Mouse (Mus musculus): ENCODE data around the gene Msx3.

Gene Msx3

DNA sequence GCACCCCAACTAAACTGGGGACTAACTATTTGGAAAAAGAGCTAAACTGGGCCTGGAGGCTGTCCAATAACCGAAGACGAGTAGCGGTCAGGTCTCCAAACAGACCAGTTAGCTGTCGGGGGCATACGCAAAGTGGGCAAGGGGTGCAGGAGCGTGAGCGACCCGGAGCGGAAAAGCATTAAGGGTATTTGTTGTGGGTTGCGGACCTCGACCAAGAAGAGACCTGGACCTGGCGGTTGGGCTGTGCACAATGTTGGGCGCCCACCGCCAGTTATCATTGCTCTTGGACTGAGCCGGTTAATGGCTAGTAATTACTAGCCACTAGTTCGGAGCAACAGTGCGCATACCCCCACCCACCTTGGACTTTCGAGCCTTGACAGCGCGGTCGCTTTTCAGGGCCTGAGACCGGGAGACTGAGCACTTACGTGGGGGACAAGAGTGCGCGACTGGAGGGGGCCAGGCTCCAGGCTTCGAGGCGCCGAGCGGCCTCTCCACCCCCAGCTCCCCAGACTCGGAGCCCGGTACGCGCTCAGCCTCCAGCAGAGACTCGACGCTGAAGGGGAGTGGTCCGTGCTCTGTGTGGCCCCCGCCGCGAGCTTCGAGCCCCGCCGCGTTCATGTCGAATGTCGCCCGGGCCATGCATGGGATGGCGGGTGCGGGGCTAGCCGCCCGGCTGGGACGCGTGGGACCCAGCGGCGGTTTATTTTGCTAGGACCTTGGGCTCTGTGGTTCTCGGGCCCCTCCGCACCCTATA lies at the start of gene Msx3:
Gene Msx3 (minus strand): TSS at position 729 of the 754 bp plus-strand sequence.
- no peak for DNase-seq (ENCODE audit: low read depth, low spot score)

DNA sequence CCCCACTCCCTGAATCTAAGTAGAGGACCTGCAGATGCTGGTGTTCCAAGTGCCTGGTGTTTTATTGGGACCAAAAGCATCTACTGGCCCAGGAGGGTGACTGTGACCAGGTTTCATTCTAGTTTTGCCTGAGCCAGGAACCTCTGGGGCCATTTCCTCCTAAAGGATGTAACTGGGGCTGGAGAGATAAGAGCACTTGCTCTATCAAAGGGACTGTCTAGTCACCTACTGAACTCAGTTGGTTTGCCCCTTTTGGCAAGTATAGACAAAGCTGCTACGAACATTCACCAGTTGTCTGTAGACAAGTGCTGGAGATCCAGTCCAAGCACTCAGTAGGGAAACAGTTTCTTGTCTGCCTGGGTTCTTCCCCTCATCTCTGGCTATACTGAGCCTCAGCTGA lies 49.6 kb upstream of the Msx3 start:
- no peak for DNase-seq (ENCODE audit: low read depth, low spot score)

- no peak for DNase-seq (ENCODE audit: low read depth, low spot score)
Observed at GRCm38 (mm10) chr7:140096055-140096454, 47.2 kb upstream of the Msx3 start.

GRCm38 (mm10) chr7:140095556-140095955 lies 46.7 kb upstream of the Msx3 start:
- no peak for DNase-seq (ENCODE audit: low read depth, low spot score)

- DNase-seq (ENCODE audit: low read depth, low spot score) = no peak
Observed at GRCm38 (mm10) chr7:140094954-140095353, 46.1 kb upstream of the Msx3 start.

DNA sequence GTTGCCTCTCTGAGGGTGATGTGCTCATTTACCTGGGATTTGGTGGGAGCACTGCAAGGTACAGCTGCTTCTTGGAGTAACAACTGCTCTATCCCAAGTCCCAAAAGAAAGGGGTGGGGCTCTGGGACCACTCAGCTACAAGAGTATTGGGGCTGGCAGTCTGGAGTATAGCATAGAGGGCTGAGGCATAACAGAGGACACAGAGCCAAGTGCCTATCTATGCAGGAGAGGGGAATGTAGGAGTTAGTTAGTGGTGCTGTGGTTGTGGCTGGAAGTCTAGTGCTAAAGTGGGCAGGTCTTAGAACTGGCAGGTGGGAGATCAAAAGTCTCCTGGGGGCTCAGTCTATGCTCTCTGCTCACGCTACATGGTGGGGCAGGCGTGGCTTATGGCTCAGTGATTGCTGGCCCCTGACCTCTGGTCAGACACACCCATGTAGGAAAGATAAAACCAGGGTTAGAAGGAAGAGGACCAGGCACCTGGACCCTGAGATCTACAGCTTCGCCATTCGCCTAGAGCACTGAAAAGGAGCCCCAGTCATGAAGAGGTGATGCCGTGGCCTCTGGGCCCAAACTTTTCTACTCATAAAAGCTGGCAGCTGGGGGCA lies 44.1 kb upstream of the Msx3 start, which contains the start of gene Prap1:
Gene Prap1 (plus strand): TSS at position 472 of the 605 bp plus-strand sequence.
- no peak for DNase-seq (ENCODE audit: low read depth, low spot score)

DNA sequence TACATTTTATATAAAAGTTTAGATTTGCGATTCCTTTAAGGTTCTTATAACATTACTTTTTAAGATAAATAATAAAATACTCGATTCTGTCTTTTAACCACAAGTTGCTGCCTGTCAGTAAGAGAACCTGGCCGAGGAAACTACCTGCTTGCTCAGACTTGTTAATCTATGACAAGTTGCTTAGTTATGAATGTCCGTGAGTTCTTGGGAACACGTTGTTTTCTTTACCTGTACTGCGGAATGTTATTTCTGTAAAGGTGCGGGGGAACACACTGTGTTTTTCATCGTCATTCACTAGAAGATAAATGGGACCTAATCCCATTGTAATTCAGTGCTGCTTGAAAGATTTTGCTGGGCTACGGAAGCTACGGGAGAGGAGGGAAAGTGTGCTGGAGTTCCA lies 41.7 kb upstream of the Msx3 start:
- DNase-seq (ENCODE audit: low read depth, low spot score) = no peak

DNA sequence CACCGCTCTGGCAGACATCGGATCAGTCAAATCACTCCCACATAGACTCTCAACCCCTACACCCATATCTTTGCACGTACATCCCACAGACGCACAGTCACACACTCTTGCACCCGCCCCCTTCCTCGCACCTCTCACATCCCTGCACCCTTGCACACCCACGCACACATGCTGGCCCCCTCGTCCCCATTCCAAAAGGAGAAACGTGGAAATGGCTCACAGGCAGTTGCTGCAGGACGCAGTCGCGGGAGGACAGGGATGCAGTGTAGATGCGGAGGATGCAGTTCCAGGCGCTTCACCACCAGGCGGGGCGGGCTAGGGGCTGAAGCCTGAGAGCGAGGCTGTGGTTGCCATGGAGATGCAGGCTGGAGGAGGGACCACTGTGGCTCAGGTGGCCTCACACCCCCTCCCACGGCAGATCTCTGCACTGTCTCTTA lies 33.4 kb upstream of the Msx3 start, which contains the start of gene Caly:
Gene Caly (minus strand): TSS at position 307 of the 437 bp plus-strand sequence.
- DNase-seq (ENCODE audit: low read depth, low spot score) = peak; percentile 73

GRCm38 (mm10) chr7:140081408-140082241 lies 32.7 kb upstream of the Msx3 start:
- no peak for DNase-seq (ENCODE audit: low read depth, low spot score)

- DNase-seq (ENCODE audit: low read depth, low spot score) = peak; percentile 70
Observed at GRCm38 (mm10) chr7:140080503-140081156, 31.7 kb upstream of the Msx3 start.

DNA sequence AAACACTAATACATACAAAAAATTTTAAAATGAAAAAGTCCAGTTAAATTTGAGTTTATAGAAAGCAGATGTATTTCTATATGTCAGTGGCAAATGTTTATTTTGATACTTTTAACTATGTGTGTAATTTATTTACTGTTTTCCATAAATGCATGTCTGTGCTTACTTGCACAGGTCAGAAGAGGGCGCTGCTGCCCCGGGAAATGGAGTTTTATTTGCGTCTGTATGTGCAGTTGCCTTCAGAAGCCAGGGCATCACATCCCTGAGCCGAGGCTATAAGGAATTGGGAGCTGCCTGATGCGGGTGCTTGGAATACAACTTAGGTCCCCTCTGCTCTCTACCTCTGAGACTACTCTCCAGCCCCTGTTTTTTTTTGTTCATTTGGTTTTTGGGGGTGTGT lies 29.8 kb upstream of the Msx3 start:
- no peak for DNase-seq (ENCODE audit: low read depth, low spot score)

GRCm38 (mm10) chr7:140077698-140078097 lies 28.8 kb upstream of the Msx3 start:
- DNase-seq (ENCODE audit: low read depth, low spot score) = no peak

DNA sequence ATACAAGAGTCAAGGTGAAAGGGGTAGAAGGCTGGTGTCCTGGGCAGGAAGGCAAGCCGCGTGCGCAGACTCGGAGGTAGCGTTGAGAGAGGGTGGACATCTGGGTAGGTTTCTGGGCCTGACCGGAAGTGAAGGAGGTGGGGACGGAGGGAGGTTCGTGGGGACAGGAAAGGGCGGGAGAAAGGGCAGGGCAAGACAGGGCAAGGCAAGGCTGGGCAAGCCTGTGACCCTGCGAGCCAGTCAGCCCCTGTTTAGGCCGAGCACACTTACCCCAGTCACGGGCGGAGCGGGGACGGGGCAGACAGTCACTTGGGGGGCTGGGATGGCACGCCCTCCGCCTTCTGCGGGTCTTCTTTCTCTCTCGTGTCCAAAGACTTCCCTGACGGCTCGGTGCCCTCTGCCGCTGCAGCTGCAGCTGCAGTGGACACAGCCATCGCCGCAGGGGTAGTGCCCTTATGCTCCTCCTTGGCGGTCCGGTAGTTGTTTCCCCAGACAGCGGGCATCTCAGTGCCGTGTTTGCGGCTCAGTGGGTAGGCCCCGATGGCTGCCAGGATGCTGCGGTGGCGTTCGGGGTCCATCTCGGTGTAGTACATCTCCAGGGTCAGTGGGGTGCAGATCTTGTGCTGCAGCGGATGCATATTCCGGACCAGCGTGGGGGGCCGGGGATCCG lies 21.3 kb upstream of the Msx3 start:
- DNase-seq (ENCODE audit: low read depth, low spot score) = no peak

DNA sequence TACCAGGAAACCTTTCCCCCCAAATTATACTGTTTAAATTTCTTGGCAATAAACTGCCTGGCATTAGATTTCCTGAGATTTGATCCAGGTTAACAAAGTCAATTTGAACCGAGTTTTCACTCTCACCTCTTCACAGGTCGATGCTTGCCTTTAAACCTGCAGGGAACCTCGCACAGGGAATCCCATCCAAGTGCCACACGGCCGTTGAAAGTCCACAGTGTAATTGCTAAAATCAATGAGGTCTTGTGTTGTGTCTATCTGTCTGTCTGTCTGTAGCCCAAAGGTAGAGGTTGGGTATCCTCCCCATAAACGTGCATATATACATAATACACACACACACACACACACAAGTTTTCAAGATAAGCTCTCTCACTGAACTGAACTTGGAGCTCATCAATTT lies 18.5 kb upstream of the Msx3 start:
- no peak for DNase-seq (ENCODE audit: low read depth, low spot score)

GRCm38 (mm10) chr7:140063092-140063491 lies 14.2 kb upstream of the Msx3 start:
- no peak for DNase-seq (ENCODE audit: low read depth, low spot score)

- no peak for DNase-seq (ENCODE audit: low read depth, low spot score)
Observed at GRCm38 (mm10) chr7:140062307-140062706, 13.4 kb upstream of the Msx3 start.

GRCm38 (mm10) chr7:140061832-140062130 lies 12.9 kb upstream of the Msx3 start:
- DNase-seq (ENCODE audit: low read depth, low spot score) = no peak

- no peak for DNase-seq (ENCODE audit: low read depth, low spot score)
Observed at GRCm38 (mm10) chr7:140060936-140061831, 12.3 kb upstream of the Msx3 start.

DNA sequence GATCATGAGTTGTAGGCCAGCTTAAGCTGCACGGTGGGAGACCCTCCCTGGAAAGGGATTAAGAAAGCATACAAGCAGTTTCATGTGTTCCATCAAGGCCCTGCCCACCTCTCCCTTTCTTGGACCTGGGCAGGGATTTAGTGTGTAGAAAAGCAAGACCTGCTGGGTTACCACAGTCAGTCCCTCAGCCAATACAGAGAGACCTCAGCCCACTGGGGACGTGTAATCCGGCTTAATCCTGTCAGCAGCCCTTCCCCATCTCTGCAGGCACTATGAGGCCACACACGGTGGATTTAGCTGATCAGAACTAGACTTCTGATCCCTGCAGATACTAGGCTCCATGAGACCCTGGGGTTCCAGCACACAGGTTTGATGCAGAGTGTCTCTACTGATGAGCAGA lies 10.7 kb upstream of the Msx3 start:
- DNase-seq (ENCODE audit: low read depth, low spot score) = no peak

DNA sequence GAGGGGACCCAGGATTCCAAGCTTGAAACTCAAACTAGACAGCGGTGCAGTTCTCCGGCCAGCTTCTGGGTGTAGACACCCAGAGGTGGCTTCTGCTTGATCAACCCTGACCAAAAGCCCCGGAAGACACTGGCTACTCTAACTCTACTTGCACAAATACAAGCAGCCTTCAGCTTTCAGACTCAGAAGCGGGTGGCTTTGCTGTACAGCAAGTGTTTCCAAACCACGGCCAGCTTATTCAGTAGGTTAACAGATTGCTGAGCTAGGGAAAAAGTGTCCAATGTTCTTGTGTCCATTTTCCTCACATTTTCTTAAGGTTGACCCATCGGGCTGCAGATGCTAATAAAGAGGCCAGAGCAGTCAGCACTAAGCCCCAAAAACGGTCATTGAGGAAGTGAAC lies 9.6 kb upstream of the Msx3 start:
- no peak for DNase-seq (ENCODE audit: low read depth, low spot score)
